Mouse (Mus musculus) layer of hippocampus, postnatal 10 days (tissue): ENCODE measurements around the gene Nfam1. TPM values are rescaled to one million over a fixed set of nuclear protein-coding genes. Genes with fewer than 3 reads are reported as not detected.

Source experiments
- DNase-seq, 2 experiments: peaks; one replicate each; pipeline ENCODE4 v3.0.0; 2021; ENCODE audit warnings: low spot score in 2 of 2
- total RNA-seq, 2 experiments: library from RNA; stranded (reverse); gene quantifications; 2 replicates each; pipeline ENCODE4 v1.2.3; 2021

Gene Nfam1
- total RNA-seq, 2 experiments from 2014 or later: 1.6 to 2.4 TPM

GRCm38 (mm10) chr15:82996431-82996830 is 36.7 kb downstream of the Nfam1 start:
- DNase-seq: no peak

- DNase-seq: no peak
Measured at GRCm38 (mm10) chr15:82995239-82995638, 37.9 kb downstream of the Nfam1 start.

- no peak for DNase-seq
Measured at GRCm38 (mm10) chr15:82992911-82993310, 40.2 kb downstream of the Nfam1 start.

DNA sequence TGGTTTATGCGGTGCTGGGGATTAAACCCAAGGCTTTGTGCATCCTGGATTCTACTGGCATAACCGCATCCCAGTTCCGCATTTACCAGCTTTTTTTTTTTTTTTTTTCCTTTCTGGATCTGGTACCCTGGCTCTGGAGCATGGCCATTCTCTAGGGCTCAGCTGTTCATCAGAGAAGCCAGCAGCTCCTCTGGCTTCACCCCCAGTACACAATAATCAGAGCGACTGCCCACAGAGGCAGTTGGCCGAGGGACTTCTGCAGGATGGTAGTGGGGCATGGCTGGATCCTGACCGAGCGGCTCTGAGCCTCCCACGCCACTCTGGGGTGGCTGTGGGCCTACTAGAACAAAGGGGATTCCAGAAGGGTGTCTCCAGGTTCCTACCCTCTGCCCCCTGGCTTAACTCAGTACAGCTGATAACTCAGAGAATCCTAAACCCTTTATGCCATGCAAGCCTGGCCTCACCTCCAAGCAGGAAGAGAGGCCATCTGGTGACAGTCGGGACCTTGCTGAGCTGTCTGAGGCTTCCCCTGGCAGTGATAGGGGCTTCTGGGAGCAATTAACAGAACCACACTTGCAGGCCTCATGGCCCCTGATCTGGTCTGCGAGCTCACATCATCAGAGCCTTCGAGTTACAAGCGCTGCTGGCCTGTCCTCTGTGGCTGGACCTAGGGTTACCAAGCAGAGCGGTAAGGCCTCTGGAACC is 40.9 kb downstream of the Nfam1 start:
- no peak for DNase-seq

DNA sequence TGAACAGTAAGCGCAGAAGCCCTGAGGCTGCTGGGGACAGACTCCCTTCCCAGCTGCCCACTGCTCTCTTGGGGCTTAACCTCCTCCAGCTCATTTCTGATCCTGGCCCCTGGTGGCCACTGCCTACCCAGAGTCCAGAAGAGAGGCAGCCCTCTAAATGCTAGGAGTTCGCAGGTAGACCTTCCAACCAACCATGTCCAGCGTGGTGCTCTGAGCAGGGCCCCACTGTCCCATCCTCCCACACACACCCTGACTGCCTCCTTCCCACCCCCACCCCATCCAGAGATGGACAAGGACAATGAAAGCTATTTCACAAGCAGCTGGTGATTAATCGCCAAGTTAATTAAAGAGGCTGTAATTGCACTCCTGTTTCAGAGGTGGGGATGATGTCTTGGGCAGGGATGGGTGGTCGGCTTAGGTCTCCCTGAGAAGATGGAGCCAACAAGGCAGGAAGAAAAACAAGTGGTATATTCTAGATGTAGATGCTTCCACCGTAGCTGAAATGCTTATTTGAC is 43.9 kb downstream of the Nfam1 start:
- no peak for DNase-seq

GRCm38 (mm10) chr15:82987732-82988112 is 45.4 kb downstream of the Nfam1 start, which contains the start of gene Tcf20:
Tcf20 (minus strand) TSS chr15:82987872.
- peak; percentile 88 to 93 for DNase-seq

DNA sequence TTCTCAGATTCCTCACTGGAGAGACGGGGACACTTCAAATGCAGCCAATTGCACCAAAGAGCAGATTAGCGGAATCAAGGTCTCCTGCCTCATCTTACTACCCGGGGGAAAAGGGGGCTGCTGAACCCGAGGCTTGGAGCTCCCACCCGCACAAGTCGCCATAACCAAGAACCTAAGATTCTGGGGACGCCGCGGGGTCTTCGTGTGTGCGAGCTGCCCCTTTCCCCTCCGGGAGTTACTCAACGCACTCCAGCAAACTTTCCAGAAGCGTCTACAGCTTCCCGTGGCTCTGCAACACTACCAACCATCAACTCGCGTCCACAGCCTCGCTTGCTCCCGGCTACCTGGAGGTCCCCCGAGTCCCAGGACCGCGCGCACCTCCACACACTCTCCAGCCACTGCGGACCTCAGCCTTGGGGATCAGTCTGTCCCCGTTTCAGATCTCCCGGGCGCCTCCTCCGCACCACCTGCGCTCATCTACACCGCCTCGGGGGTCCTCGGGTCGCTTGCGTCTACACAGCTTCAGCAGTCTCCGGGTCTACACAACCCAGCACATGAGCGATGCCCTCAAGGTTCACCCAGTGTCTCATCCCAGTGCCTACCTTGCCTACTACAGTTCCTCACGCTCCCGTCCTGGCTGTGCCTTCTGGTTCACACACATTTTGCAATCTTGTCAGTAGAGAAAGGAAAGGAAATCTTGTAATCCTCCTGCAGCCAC is 45.9 kb downstream of the Nfam1 start:
- DNase-seq: no peak

DNA sequence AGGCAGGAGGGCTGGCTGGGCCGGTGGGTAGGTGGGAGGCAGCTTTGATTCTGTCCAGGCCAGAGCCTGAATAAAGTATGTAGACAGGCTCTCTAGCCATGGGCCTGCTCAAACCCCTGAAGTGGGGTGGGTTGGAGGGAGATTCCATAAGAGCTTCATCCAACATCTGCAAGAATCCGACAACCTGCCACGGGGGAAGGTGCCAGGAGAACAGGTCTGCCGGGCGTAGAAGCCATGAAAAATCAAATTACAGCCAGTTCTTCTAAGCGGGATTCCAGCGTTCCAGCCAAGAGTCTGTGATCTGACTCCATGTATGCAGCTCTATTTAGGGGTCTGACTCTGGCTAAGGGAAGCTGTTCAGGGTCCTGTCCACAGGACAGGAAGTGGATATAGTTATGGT is 48.5 kb downstream of the Nfam1 start:
- no peak for DNase-seq

- DNase-seq: no peak
Measured at GRCm38 (mm10) chr15:82984097-82984496, 49.0 kb downstream of the Nfam1 start.

- peak; percentile 66 to 73 for DNase-seq
Measured at GRCm38 (mm10) chr15:82983416-82984026, 49.6 kb downstream of the Nfam1 start.

GRCm38 (mm10) chr15:82982724-82983415 is 50.2 kb downstream of the Nfam1 start:
- no peak for DNase-seq

DNA sequence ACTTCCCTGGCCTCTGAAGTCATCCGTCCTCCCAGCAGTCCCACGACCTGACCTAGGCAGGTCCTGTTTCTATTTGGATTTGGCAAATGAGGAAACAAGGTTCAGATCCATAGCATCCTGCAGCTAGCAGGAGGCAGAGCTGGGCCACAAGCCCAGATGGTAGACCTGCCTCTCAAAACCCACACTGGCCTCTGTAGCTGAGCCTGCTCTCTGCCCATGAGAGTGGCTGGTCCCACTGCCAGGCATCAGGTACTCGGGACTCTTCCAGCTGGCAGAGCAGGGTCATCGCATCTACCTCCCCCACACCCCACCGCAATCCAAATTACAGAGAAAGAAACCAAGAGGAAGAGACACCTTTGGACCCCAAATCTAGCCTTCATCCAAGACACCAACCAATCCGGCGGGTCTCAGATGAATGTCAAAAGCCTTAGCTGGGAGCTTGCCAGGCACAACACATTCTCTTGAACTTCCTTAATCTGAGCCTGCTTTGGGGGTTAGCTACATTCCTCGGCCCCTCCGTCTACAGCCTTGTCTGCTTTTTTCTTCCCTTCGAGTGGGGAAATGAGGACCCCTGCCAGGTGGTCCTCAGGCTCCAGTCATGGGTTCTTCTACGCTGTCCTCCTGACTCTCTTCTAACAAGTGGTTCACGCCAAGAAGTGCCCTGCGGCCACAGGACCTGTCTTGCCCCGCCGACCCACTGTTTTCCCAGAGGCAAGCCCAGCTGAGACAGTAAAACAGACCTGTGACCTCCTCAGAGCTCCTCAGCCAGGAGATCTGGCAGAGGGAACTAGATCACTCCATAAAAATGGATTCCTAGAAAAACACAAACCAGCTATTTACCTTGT is 51.2 kb downstream of the Nfam1 start:
- DNase-seq: no peak

DNA sequence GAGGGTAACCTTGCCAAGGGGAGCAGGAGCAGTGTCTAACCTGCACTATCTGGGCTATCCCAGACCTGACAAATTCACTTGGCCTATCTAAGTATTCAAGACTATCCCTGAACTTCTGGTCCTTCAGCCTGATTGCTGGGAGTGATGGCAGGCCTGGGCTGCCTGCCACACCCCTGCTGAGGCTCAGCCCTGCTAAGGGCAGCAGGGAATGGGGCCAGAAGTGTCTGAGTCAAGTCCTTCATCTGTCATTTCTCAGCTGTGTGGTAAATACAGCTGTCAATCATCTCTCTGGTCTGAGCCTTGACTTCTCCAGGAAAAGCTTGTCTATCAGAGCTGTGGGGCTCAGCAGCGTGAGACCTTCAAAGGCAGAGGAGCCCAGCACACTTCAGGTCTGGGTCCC is 53.6 kb downstream of the Nfam1 start:
- no peak for DNase-seq

GRCm38 (mm10) chr15:82974471-82974870 is 58.6 kb downstream of the Nfam1 start:
- DNase-seq: no peak

- no peak for DNase-seq
Measured at GRCm38 (mm10) chr15:82969206-82969721, 63.8 kb downstream of the Nfam1 start.

- peak; percentile 86 to 88 for DNase-seq
Measured at GRCm38 (mm10) chr15:82968449-82968848, 64.7 kb downstream of the Nfam1 start.

DNA sequence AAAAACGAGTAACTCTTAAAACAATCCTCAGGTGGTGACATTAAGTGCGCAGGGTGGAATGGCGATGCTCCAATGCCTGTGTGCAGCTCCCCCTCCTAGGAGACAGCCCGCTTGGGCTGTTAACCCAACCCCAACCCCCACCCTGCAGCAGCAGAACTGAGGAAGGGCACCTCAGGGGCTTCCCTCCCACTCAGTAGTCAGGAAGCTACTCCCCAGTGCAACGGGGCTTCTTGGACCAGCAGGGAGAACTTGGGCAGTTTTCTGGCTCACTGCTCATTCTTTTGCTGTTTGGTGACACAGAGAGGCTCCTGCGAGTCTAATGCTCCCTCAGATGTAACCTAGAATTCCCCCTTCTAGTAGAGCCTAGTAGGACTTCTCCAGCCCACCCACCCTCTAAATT is 65.2 kb downstream of the Nfam1 start:
- no peak for DNase-seq

- DNase-seq: peak in 1 of 2 experiments; percentile 56
Measured at GRCm38 (mm10) chr15:82964266-82964825, 68.8 kb downstream of the Nfam1 start.

DNA sequence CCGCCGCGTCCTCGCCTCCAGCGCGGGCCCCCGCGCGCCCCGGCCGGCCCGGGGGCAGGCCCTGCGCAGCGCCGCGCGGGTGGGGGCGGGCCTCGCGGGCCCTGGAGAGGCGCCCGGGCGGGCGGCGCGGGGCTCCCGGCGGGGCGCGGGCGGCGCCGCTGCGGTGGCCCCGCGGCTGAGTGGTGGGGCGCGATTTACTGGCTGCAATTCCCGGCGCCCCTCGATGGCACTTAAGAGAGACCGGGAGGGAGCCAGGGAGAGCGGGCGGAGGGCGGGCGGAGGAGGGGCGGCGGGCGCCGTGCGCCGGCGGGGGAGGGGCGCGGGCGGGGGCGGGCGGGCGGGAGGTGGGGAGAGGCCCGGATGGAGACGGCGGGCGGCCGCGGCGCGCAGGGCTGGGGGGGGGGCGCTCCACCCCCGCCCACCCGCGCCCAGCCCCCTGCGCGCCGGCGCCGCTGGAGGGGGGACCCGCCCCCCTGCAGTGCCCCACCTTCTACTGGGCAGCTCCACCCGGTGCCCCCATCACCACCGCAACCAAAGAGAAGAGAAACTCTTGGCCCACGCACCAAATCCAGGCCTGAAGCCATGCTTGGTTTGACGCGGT is 69.5 kb downstream of the Nfam1 start:
- DNase-seq: peak in 1 of 2 experiments; percentile 56

DNA sequence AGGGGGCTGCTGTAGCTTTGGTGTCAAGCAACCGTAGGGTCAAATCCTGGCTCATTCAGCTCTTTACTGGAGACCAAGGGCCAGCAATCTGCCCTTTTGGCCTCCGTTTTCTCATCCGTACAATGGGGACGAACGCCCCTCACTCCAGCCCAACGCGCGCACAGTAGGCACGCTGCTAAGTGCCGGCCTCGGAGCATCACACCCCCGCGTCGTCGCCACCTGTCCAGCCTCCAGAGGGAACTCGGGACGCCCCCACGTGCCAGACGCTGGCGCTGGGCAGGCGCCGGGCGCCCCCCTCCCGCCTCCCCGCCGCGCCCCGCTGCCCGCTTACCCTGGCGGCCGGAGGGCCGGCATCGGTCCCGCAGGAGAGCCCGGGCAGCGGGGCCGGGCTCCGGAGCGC is 70.0 kb downstream of the Nfam1 start:
- no peak for DNase-seq
